Mouse (Mus musculus) bone marrow macrophage, adult 2 months (primary cell): ENCODE measurements around the gene Vmn1r3.
"Not testable (repeated sequence)": the region's sequence is repeated elsewhere in the genome, so short reads cannot be mapped to it uniquely, and the experiment has no call there.

Experiments
- CTCF ChIP-seq: IDR thresholded peaks from 2 replicates; pipeline ENCODE4 v1.5.1; 2012; ENCODE audit warnings: low read depth, mild to moderate bottlenecking, low read length, moderate library complexity
- POLR2A ChIP-seq: IDR thresholded peaks from 2 replicates; pipeline ENCODE4 v1.6.1; 2012; ENCODE audit warnings: mild to moderate bottlenecking, low read depth, low read length, borderline replicate concordance

GRCm38 (mm10) chr4:3153320-3153719 lies 31.8 kb downstream of the Vmn1r3 start:
- not testable (repeated sequence) for TF ChIP-seq CTCF, POLR2A
